Mouse (Mus musculus) embryonic facial prominence, embryonic 13.5 days (tissue): ENCODE measurements around the gene Rbm4. TPM values are rescaled to one million over a fixed set of nuclear protein-coding genes. Genes with fewer than 3 reads are reported as not detected.

Experiments used
- ATAC-seq: fragments of 200-750 bp; cut with Nextera tagmentation; 2 replicates; pipeline ENCODE4 v1.8.0; 2017; ENCODE audit warnings: low read depth; ENCODE audit not compliant: insufficient number of reproducible peaks, insufficient read depth, low FRiP score, low TSS enrichment
- H3K27ac ChIP-seq: fragments of 300-500 bp; sonication (generic); 2 replicates; pipeline ENCODE4 v1.5.1; 2015; ENCODE audit warnings: moderate library complexity, mild to moderate bottlenecking, inconsistent platforms
- H3K27me3 ChIP-seq: fragments of 300-500 bp; sonication (generic); 2 replicates; pipeline ENCODE4 v1.6.1; 2015; ENCODE audit warnings: mild to moderate bottlenecking, inconsistent platforms
- H3K36me3 ChIP-seq: fragments of 300-500 bp; sonication (generic); 2 replicates; pipeline ENCODE4 v1.6.1; 2015; ENCODE audit warnings: mild to moderate bottlenecking, inconsistent platforms
- H3K4me1 ChIP-seq: fragments of 300-500 bp; sonication (generic); 2 replicates; pipeline ENCODE4 v1.6.1; 2015; ENCODE audit warnings: inconsistent platforms
- H3K4me2 ChIP-seq: fragments of 300-500 bp; sonication (generic); 2 replicates; pipeline ENCODE4 v1.6.1; 2015; ENCODE audit warnings: moderate library complexity, mild to moderate bottlenecking, inconsistent platforms
- H3K4me3 ChIP-seq: fragments of 300-500 bp; sonication (generic); 2 replicates; pipeline ENCODE4 v1.5.1; 2015; ENCODE audit warnings: mild to moderate bottlenecking, inconsistent platforms
- H3K9ac ChIP-seq: fragments of 300-500 bp; sonication (generic); 2 replicates; pipeline ENCODE4 v1.6.1; 2015; ENCODE audit warnings: mild to moderate bottlenecking, inconsistent platforms
- H3K9me3 ChIP-seq: fragments of 300-500 bp; sonication (generic); 2 replicates; pipeline ENCODE4 v1.6.1; 2016; ENCODE audit warnings: inconsistent platforms
- WGBS: fragments of 180-500 bp; shearing (Covaris S2); methylation state at CpG from one replicate; pipeline ENCODE4 v1.1.7; 2015; ENCODE audit warnings: mixed read lengths; 5-methylcytosine and 5-hydroxymethylcytosine counted together
- polyA plus RNA-seq: library from polyadenylated mRNA; unstranded; fragments of >200 nt; fragmentation: Nextera tagmentation; extraction: Ambion mirVana; gene quantifications from 2 replicates; pipeline ENCODE4 v1.2.1, GENCODE M21; 2015

The Rbm4 gene
- polyA plus RNA-seq, 1 experiment from 2014 or later: 82.5 TPM

DNA sequence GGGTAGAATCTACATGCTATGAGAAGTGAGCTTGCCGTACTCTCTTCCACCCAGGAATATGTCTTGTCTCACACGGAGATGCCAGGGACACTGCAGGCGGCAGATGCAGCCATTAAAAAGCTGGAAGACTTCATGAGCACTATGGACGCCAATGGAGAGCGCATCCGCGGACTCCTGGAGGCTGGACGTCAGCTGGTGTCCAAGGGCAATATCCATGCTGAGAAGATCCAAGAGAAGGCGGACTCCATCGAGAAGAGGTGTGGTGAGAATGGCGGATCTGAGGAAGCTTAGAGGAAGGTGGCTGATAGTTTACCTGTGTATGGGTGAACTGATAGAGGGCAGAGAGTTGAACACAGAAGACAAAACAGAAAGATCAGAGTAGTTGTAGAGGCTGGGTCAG is 54.6 kb downstream of the Rbm4 start:
- ATAC-seq: no peak
- Histone ChIP-seq H3K9me3 (no peaks in the 10 kb centered on the region), H3K4me1 (no peaks in the 10 kb centered on the region), H3K4me3 (no peak overlapping the region), H3K9ac (no peak overlapping the region), H3K27ac (no peak overlapping the region), H3K27me3 (no peaks in the 10 kb centered on the region), H3K36me3 (peaks cover 36% of the 10 kb centered on the region), H3K4me2 (no peak overlapping the region)
- 94% methylated on average over 11 of the region's 11 CpGs for WGBS

- no peaks in the 10 kb centered on the region for H3K4me1 ChIP-seq
- 86% methylated on average over 13 of the region's 13 CpGs for WGBS
- H3K4me2 ChIP-seq: no peak overlapping the region
- H3K27me3 ChIP-seq: no peaks in the 10 kb centered on the region
- H3K9me3 ChIP-seq: no peaks in the 10 kb centered on the region
- no peak overlapping the region for H3K9ac ChIP-seq
- H3K4me3 ChIP-seq: no peak overlapping the region
- peaks cover 36% of the 10 kb centered on the region for H3K36me3 ChIP-seq
- no peak for ATAC-seq
- H3K27ac ChIP-seq: no peak overlapping the region
These were observed 55.8 kb downstream of the Rbm4 start for GRCm38 (mm10) chr19:4737866-4738265.

Other genes with a start within 250 kb of the Rbm4 start
- 8.7 and 9.9 TPM in 2 replicates for gene Lrfn4, start 178.2 kb downstream of the Rbm4 start, polyA plus RNA-seq
- gene Rce1, start 168.3 kb downstream of the Rbm4 start, polyA plus RNA-seq: 62.5 and 66.6 TPM in 2 replicates
- gene Gm960, start 95.2 kb downstream of the Rbm4 start, polyA plus RNA-seq: 5.2 and 8.0 TPM in 2 replicates
- gene Sptbn2, start 82.7 kb downstream of the Rbm4 start, polyA plus RNA-seq: 2.6 and 2.9 TPM in 2 replicates
- gene Rbm4b, start 37.4 kb downstream of the Rbm4 start, polyA plus RNA-seq: 107 and 114 TPM in 2 replicates
- gene Gm21992, start 17.7 kb upstream of the Rbm4 start, polyA plus RNA-seq: 42.5 and 51.4 TPM in 2 replicates
- 84.7 and 87.6 TPM in 2 replicates for gene Rbm14, start 17.7 kb upstream of the Rbm4 start, polyA plus RNA-seq
- gene Ccs, start 45.4 kb upstream of the Rbm4 start, polyA plus RNA-seq: 60.9 and 64.3 TPM in 2 replicates
- 0.06 and 0.26 TPM in 2 replicates for gene Ccdc87, start 45.5 kb upstream of the Rbm4 start, polyA plus RNA-seq
- gene Ctsf, start 61.2 kb upstream of the Rbm4 start, polyA plus RNA-seq: 40.4 and 45.8 TPM in 2 replicates
- gene Actn3, start 84.0 kb upstream of the Rbm4 start, polyA plus RNA-seq: 5.1 and 6.3 TPM in 2 replicates
- 10.4 and 11.1 TPM in 2 replicates for gene Zdhhc24, start 84.8 kb upstream of the Rbm4 start, polyA plus RNA-seq
- gene Bbs1, start 112.7 kb upstream of the Rbm4 start, polyA plus RNA-seq: 4.1 and 5.6 TPM in 2 replicates
- 110 and 121 TPM in 2 replicates for gene Dpp3, start 134.4 kb upstream of the Rbm4 start, polyA plus RNA-seq
- 4.2 and 6.1 TPM in 2 replicates for gene Peli3, start 149.2 kb upstream of the Rbm4 start, polyA plus RNA-seq
- gene Mrpl11, start 168.2 kb upstream of the Rbm4 start, polyA plus RNA-seq: 117 and 118 TPM in 2 replicates
- gene Npas4, start 196.4 kb upstream of the Rbm4 start, polyA plus RNA-seq: not detected in 2 replicates
- gene Slc29a2, start 230.0 kb upstream of the Rbm4 start, polyA plus RNA-seq: 4.3 and 5.8 TPM in 2 replicates
- 47.1 and 49.5 TPM in 2 replicates for gene B4gat1, start 244.9 kb upstream of the Rbm4 start, polyA plus RNA-seq
- 2.3 and 3.5 TPM in 2 replicates for gene AC124502.3, start 245.0 kb upstream of the Rbm4 start, polyA plus RNA-seq
- gene Brms1, start 247.5 kb upstream of the Rbm4 start, polyA plus RNA-seq: 40.6 and 42.9 TPM in 2 replicates